Mouse (Mus musculus): ENCODE data around the gene Crebrf. TPM values are rescaled to one million over a fixed set of nuclear protein-coding genes. Genes with fewer than 3 reads are reported as not detected.

Crebrf gene
- total and polyA plus RNA-seq, 2 experiments from 2014 or later, result 11.8 to 23.8 TPM

DNA sequence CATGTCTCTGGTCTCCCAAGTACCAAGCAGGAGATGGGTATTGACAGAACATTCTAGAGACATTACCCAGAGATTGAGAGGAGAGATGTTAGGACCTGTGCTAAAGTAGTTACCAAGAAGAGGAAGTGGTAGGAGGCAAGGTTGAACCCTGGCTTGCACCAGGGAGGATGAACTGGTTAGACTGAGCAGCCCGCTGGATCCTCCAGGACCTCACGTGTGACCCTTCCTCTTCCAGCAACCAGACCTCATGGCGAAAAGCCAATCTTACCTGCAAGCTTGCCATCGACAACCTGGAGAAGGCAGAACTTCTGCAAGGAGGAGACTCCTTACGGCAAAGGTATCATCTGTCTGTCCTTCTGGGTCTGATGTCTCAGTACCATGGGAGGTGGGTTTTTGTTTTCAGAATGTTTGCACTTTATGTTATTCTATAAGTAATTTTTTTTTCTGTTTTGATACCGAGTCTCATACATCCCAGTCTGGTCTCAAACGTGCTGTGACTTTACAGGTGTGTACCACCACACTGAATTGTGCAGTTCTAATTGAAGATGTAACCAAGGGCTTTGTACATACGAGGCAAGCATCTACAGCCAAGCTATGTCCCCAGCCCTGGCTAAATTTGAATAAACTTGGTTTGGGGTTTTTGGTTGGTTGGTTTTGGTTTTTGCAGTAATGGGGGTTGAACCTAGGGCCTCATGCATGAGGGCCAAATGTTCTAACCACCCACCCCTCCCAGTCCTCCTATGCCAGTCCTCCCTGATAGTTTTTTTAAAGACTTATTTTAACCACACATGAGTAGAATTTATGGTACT is 74.2 kb downstream of the Crebrf start:
- H3K9ac ChIP-seq (replicated peaks; ENCODE audit: low read depth, low read length), result no peak overlapping the region
- H3K36me3 ChIP-seq (replicated peaks; ENCODE audit: control insufficient read depth, insufficient read depth, low read length), result peaks cover 77% of the 10 kb centered on the region
- no peak overlapping the region for H3K27ac ChIP-seq (ENCODE audit: low read depth)
- no peak overlapping the region for H3K4me2 ChIP-seq (ENCODE audit: low read depth, low read length)
- H3K4me1 ChIP-seq (ENCODE audit: control insufficient read depth, insufficient read depth), result no peaks in the 10 kb centered on the region
- no peaks in the 10 kb centered on the region for H3K9me3 ChIP-seq (replicated peaks; ENCODE audit: control insufficient read depth, low read length)
- ATAC-seq (ENCODE audit: insufficient read depth, low read depth) (no peak), DNase-seq (ENCODE audit: low spot score) (no peak)
- 89% methylated on average over 8 of the region's 8 CpGs for WGBS
- TF ChIP-seq EP300 (IDR thresholded peaks at IDR 0.05; ENCODE audit: low read depth) (no peak), CTCF (IDR thresholded peaks at IDR 0.05; ENCODE audit: low read depth) (no peak)
- no peak overlapping the region for H3K4me3 ChIP-seq (ENCODE audit: low read depth, low read length)
- H3K27me3 ChIP-seq (ENCODE audit: control insufficient read depth, insufficient read depth, low read length), result no peaks in the 10 kb centered on the region

DNA sequence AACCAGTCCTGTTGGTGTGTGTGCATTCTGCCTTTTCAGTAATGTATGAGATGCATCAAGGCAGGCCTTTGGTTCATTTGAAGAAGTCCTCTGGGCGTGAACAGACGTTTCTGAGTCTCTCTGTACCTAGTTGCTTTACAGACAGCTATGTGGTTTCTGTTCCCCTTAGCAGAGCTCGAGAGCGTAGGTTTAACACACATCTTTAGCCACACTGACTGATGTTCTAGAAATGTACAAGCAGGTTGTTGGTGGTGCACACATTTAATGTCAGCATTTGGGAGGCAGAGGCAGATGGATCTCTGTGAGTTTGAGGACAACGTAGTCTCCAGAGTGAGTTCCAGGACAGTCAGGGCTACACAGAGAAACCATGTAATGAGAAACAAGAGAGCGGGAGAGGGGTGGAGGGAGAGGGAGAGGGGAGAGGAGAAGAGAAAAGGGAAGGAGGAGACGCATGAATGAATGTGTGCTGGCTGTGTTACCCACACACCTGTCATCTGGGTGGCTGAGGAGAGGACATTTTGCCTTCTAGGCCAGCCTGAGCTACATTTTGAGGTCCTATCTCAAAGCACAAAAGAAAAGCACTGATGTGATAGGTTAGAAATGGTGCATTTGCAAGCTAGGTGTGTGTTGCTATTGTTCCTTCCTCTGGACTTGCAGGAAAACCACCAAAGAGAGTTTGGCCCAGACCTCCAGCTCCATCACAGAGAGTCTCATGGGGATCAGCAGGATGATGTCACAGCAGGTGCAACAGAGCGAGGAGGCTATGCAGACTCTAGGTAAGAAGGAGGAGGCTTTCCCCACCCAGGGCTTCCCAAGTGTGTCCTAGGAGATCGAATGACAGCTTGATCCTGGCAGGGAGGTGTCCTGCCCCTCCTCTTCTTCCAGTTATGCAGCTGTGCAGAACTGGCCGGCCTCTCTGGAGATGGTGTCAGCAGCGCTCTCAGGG is 75.1 kb downstream of the Crebrf start:
- peaks cover 68% of the 10 kb centered on the region for H3K36me3 ChIP-seq (replicated peaks; ENCODE audit: control insufficient read depth, insufficient read depth, low read length)

DNA sequence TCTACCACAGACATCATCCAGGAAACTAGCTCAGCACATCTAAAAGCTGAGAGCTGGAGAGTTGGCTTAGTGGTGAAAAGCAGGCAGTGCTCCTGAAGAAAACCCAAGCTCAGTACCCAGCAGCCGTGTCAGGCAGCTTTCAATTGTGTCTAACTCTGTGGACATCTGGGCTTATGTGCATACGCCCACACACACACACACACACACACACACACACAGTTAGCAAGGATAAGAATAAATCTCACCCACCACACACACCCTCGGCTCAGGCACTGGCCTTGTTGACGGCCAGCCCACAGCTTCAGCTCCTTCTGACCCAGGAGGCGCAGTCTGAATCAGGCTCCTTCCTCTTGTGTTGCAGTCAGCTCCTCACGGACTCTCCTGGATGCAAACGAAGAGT is 76.1 kb downstream of the Crebrf start:
- H3K4me3 ChIP-seq (ENCODE audit: low read depth, low read length), result no peak overlapping the region

More for the DNA sequence above, 75.1 kb downstream of the Crebrf start:
- Histone ChIP-seq H3K4me2 (ENCODE audit: low read depth, low read length) (no peak overlapping the region), H3K27me3 (ENCODE audit: control insufficient read depth, insufficient read depth, low read length) (no peaks in the 10 kb centered on the region), H3K9ac (replicated peaks; ENCODE audit: low read depth, low read length) (no peak overlapping the region), H3K4me3 (ENCODE audit: low read depth, low read length) (no peak overlapping the region), H3K4me1 (ENCODE audit: control insufficient read depth, insufficient read depth) (no peaks in the 10 kb centered on the region), H3K9me3 (replicated peaks; ENCODE audit: control insufficient read depth, low read length) (no peaks in the 10 kb centered on the region), H3K27ac (ENCODE audit: low read depth) (no peak overlapping the region)
- no peak for ATAC-seq (ENCODE audit: insufficient read depth, low read depth)
- no peak for TF ChIP-seq CTCF (IDR thresholded peaks at IDR 0.05; ENCODE audit: low read depth)
- no peak for TF ChIP-seq EP300 (IDR thresholded peaks at IDR 0.05; ENCODE audit: low read depth)
- WGBS, result 90% methylated on average over 11 of the region's 11 CpGs
- no peak for DNase-seq (ENCODE audit: low spot score)

GRCm38 (mm10) chr17:26792096-26792495 is 76.6 kb downstream of the Crebrf start:
- no peak for TF ChIP-seq EP300 (IDR thresholded peaks at IDR 0.05; ENCODE audit: low read depth)
- no peak for TF ChIP-seq CTCF (IDR thresholded peaks at IDR 0.05; ENCODE audit: low read depth)
- H3K9ac ChIP-seq (replicated peaks; ENCODE audit: low read depth, low read length), result no peak overlapping the region
- no peak overlapping the region for H3K4me2 ChIP-seq (ENCODE audit: low read depth, low read length)
- H3K4me1 ChIP-seq (ENCODE audit: control insufficient read depth, insufficient read depth), result no peaks in the 10 kb centered on the region
- no peak for ATAC-seq (ENCODE audit: insufficient read depth, low read depth)
- no peaks in the 10 kb centered on the region for H3K9me3 ChIP-seq (replicated peaks; ENCODE audit: control insufficient read depth, low read length)
- no peak overlapping the region for H3K27ac ChIP-seq (ENCODE audit: low read depth)
- WGBS, result 84% methylated on average over 15 of the region's 15 CpGs
- no peaks in the 10 kb centered on the region for H3K27me3 ChIP-seq (ENCODE audit: control insufficient read depth, insufficient read depth, low read length)
- DNase-seq (ENCODE audit: low spot score), result no peak
- no peak overlapping the region for H3K4me3 ChIP-seq (ENCODE audit: low read depth, low read length)
- H3K36me3 ChIP-seq (replicated peaks; ENCODE audit: control insufficient read depth, insufficient read depth, low read length), result peaks cover 57% of the 10 kb centered on the region

More for the DNA sequence above, 76.1 kb downstream of the Crebrf start:
- Histone ChIP-seq H3K36me3 (replicated peaks; ENCODE audit: control insufficient read depth, insufficient read depth, low read length) (peaks cover 62% of the 10 kb centered on the region), H3K27ac (ENCODE audit: low read depth) (no peak overlapping the region), H3K9ac (replicated peaks; ENCODE audit: low read depth, low read length) (no peak overlapping the region), H3K4me2 (ENCODE audit: low read depth, low read length) (no peak overlapping the region), H3K27me3 (ENCODE audit: control insufficient read depth, insufficient read depth, low read length) (no peaks in the 10 kb centered on the region), H3K4me1 (ENCODE audit: control insufficient read depth, insufficient read depth) (no peaks in the 10 kb centered on the region), H3K9me3 (replicated peaks; ENCODE audit: control insufficient read depth, low read length) (no peaks in the 10 kb centered on the region)
- no peak for DNase-seq (ENCODE audit: low spot score)
- WGBS, result 73% methylated on average over 7 of the region's 7 CpGs
- TF ChIP-seq CTCF (IDR thresholded peaks at IDR 0.05; ENCODE audit: low read depth) (no peak), EP300 (IDR thresholded peaks at IDR 0.05; ENCODE audit: low read depth) (no peak)
- no peak for ATAC-seq (ENCODE audit: insufficient read depth, low read depth)

- Histone ChIP-seq H3K4me2 (ENCODE audit: low read depth, low read length) (no peak overlapping the region), H3K9ac (replicated peaks; ENCODE audit: low read depth, low read length) (no peak overlapping the region), H3K4me1 (ENCODE audit: control insufficient read depth, insufficient read depth) (no peaks in the 10 kb centered on the region), H3K9me3 (replicated peaks; ENCODE audit: control insufficient read depth, low read length) (no peaks in the 10 kb centered on the region), H3K36me3 (replicated peaks; ENCODE audit: control insufficient read depth, insufficient read depth, low read length) (peaks cover 50% of the 10 kb centered on the region), H3K27me3 (ENCODE audit: control insufficient read depth, insufficient read depth, low read length) (no peaks in the 10 kb centered on the region), H3K27ac (ENCODE audit: low read depth) (no peak overlapping the region), H3K4me3 (ENCODE audit: low read depth, low read length) (no peak overlapping the region)
- no peak for TF ChIP-seq EP300 (IDR thresholded peaks at IDR 0.05; ENCODE audit: low read depth)
- TF ChIP-seq CTCF (IDR thresholded peaks at IDR 0.05; ENCODE audit: low read depth), result no peak
- ATAC-seq (ENCODE audit: insufficient read depth, low read depth), result no peak
- WGBS, result 74% methylated on average over 5 of the region's 5 CpGs
- no peak for DNase-seq (ENCODE audit: low spot score)
Observed at GRCm38 (mm10) chr17:26793068-26793765, 77.8 kb downstream of the Crebrf start.

Measured in heart, postnatal 0 days (tissue).